ENCODE assay signal across 17 mouse cellular contexts in genomic region chr13:98093483-98093882, GRCm38 (mm10).
DNase-seq lines count a peak whose midpoint lies in the region; ATAC-seq and TF ChIP-seq lines count a peak whose summit lies in the region.
"Had no signal": no experiment of that assay in that cellular context is flagged by ENCODE, and none has a peak within 500 bp of the region (broad histone marks: within the 10 kb centered on the region; RNA-seq: fewer than 3 reads in every experiment).

No protein-coding gene starts in this region.

- H3K27me3 ChIP-seq in heart, embryonic 16.5 days (ENCODE audit: control insufficient read depth, insufficient read depth, low read length): no peaks in the 10 kb centered on the region
- no peaks in the 10 kb centered on the region for H3K27me3 ChIP-seq in liver, embryonic 11.5 days (replicated peaks; ENCODE audit: control insufficient read depth, insufficient read depth, low read length)
- H3K27me3 ChIP-seq in liver, embryonic 14.5 days (ENCODE audit: control insufficient read depth, insufficient read depth, low read length): no peaks in the 10 kb centered on the region
- H3K27me3 ChIP-seq: embryonic facial prominence, embryonic 15.5 days; heart, embryonic 15.5 days; midbrain, embryonic 15.5 days had no signal

- no peak for ATAC-seq in heart, embryonic 16.5 days (replicated peaks; ENCODE audit: extremely low read depth, insufficient read depth, low FRiP score)
- ATAC-seq in liver, embryonic 11.5 days (replicated peaks; ENCODE audit: low FRiP score): 0 out of 2 replicates have a peak, but pooled peaks have one; percentile 18
- ATAC-seq in liver, embryonic 14.5 days (ENCODE audit: insufficient read depth): no peak; the same call in 1 of the 2 replicates
- ATAC-seq: midbrain, embryonic 15.5 days had no signal

- H3K4me2 ChIP-seq in heart, embryonic 16.5 days (ENCODE audit: low read depth, low read length): no peak overlapping the region
- no peak overlapping the region for H3K4me2 ChIP-seq in liver, embryonic 11.5 days
- H3K4me2 ChIP-seq in liver, embryonic 14.5 days (ENCODE audit: low read depth): no peak overlapping the region
- H3K4me2 ChIP-seq: embryonic facial prominence, embryonic 15.5 days; heart, embryonic 15.5 days; midbrain, embryonic 15.5 days had no signal

- TF ChIP-seq EP300 in liver, embryonic 14.5 days (IDR thresholded peaks at IDR 0.05; ENCODE audit: low read depth): no peak; the same call in 1 of the 2 replicates

- H3K9me3 ChIP-seq in heart, embryonic 16.5 days (replicated peaks; ENCODE audit: control insufficient read depth, low read length): no peaks in the 10 kb centered on the region
- no peaks in the 10 kb centered on the region for H3K9me3 ChIP-seq in liver, embryonic 11.5 days (ENCODE audit: control insufficient read depth, low read length)
- H3K9me3 ChIP-seq in liver, embryonic 14.5 days (ENCODE audit: control insufficient read depth, low read length): no peaks in the 10 kb centered on the region
- H3K9me3 ChIP-seq: embryonic facial prominence, embryonic 15.5 days; heart, embryonic 15.5 days; midbrain, embryonic 15.5 days had no signal

- no peaks in the 10 kb centered on the region for H3K36me3 ChIP-seq in heart, embryonic 16.5 days (ENCODE audit: control insufficient read depth, insufficient read depth)
- H3K36me3 ChIP-seq in liver, embryonic 11.5 days (ENCODE audit: control insufficient read depth, insufficient read depth, low read length): no peaks in the 10 kb centered on the region
- H3K36me3 ChIP-seq in liver, embryonic 14.5 days (replicated peaks; ENCODE audit: control insufficient read depth, insufficient read depth, low read depth): no peaks in the 10 kb centered on the region
- H3K36me3 ChIP-seq: embryonic facial prominence, embryonic 15.5 days; heart, embryonic 15.5 days; midbrain, embryonic 15.5 days had no signal

- no peak for DNase-seq in heart, postnatal 25 days (ENCODE audit: low spot score)
- no peak for DNase-seq in liver, embryonic 11.5 days (ENCODE audit: low spot score)
- DNase-seq in liver: no peak
- DNase-seq in liver, embryonic 14.5 days (ENCODE audit: low read depth in 3 of 3, low spot score in 3 of 3): peak in 2 of 3 experiments; percentile 34 to 49
- no peak for DNase-seq in lung, adult 2 months
- DNase-seq in gastrocnemius, adult 8-10 months (ENCODE audit: low spot score in 2 of 2): no peak
- no peak for DNase-seq in urinary bladder, postnatal 4 days (ENCODE audit: low spot score in 2 of 2)
- DNase-seq: cerebellum, adult 8-10 months; gastrocnemius, postnatal 10 days; heart, adult 2 months; left cerebral cortex, postnatal 4 days; right cerebral cortex, postnatal 14 days; thymus, postnatal 25 days had no signal

- H3K4me3 ChIP-seq in heart, embryonic 16.5 days (ENCODE audit: low read length): no peak overlapping the region
- H3K4me3 ChIP-seq in liver, embryonic 11.5 days (ENCODE audit: low read depth, low read length): no peak overlapping the region
- no peak overlapping the region for H3K4me3 ChIP-seq in liver, embryonic 14.5 days (ENCODE audit: insufficient read depth in 1 of 2, low read depth in 2 of 2, low read length in 2 of 2)
- no peak overlapping the region for H3K4me3 ChIP-seq in lung, adult 2 months (replicated peaks; ENCODE audit: extremely low read depth, low read depth, low read length)
- H3K4me3 ChIP-seq: embryonic facial prominence, embryonic 15.5 days; heart, adult 2 months; heart, embryonic 15.5 days; midbrain, embryonic 15.5 days had no signal

- TF ChIP-seq POLR2A in lung, adult 2 months (IDR thresholded peaks at IDR 0.05; ENCODE audit: borderline replicate concordance, extremely low read depth, low read depth, low read length): no peak

- intact Hi-C loops in heart, postnatal 25 days (cut with DNase I): no loop called here

- TF ChIP-seq CTCF in liver, embryonic 14.5 days (IDR thresholded peaks at IDR 0.05; ENCODE audit: low read depth): no peak
- no peak for TF ChIP-seq CTCF in lung, adult 2 months (IDR thresholded peaks at IDR 0.05; ENCODE audit: insufficient read depth, low read length)

- no peak overlapping the region for H3K9ac ChIP-seq in heart, embryonic 16.5 days (ENCODE audit: low read length)
- H3K9ac ChIP-seq in liver, embryonic 11.5 days (ENCODE audit: low read depth, low read length): no peak overlapping the region
- H3K9ac ChIP-seq in liver, embryonic 14.5 days (replicated peaks): no peak overlapping the region
- H3K9ac ChIP-seq: embryonic facial prominence, embryonic 15.5 days; heart, embryonic 15.5 days; midbrain, embryonic 15.5 days had no signal

- WGBS in heart, embryonic 16.5 days: 72% methylated on average over 9 of the region's 9 CpGs
- WGBS in liver, embryonic 11.5 days: 74% methylated on average over 9 of the region's 9 CpGs
- 34% methylated on average over 9 of the region's 9 CpGs for WGBS in liver, embryonic 14.5 days (ENCODE audit: insufficient replicate concordance)
- WGBS in lung, adult 2 months: 80% methylated on average over 9 of the region's 9 CpGs

- H3K4me1 ChIP-seq in heart, embryonic 16.5 days (ENCODE audit: control insufficient read depth, insufficient read depth, low read length): no peaks in the 10 kb centered on the region; the same call in 1 of the 2 replicates
- no peaks in the 10 kb centered on the region for H3K4me1 ChIP-seq in liver, embryonic 11.5 days (replicated peaks; ENCODE audit: control insufficient read depth, insufficient read depth, low read length)
- peaks cover 0 to 4% of the 10 kb centered on the region in 2 experiments; a peak in 2 of 4 replicates for H3K4me1 ChIP-seq in liver, embryonic 14.5 days (replicated peaks; ENCODE audit: control insufficient read depth in 2 of 2, insufficient read depth in 2 of 2, low read length in 1 of 2)
- H3K4me1 ChIP-seq in lung, adult 2 months (ENCODE audit: control insufficient read depth, insufficient read depth, low read length): no peaks in the 10 kb centered on the region; the same call in 1 of the 2 replicates
- H3K4me1 ChIP-seq: heart, embryonic 15.5 days had no signal

- peak overlapping the region; percentile 7; the same call in 1 of the 2 replicates for H3K27ac ChIP-seq in heart, embryonic 16.5 days (ENCODE audit: low read length)
- no peak overlapping the region for H3K27ac ChIP-seq in liver, embryonic 11.5 days (ENCODE audit: low read depth, low read length)
- H3K27ac ChIP-seq in liver, embryonic 14.5 days: no peak overlapping the region
- H3K27ac ChIP-seq: embryonic facial prominence, embryonic 15.5 days; heart, adult 2 months; heart, embryonic 15.5 days; midbrain, embryonic 15.5 days had no signal

Comparison
In these comparisons a context has a peak if more than half of its experiments do, and no peak if none do; other contexts are left out.
1. DNase-seq: peak in liver, embryonic 14.5 days (2 of 3); none in heart, postnatal 25 days (single experiment), liver, embryonic 11.5 days (single experiment), liver (single experiment), lung, adult 2 months (single experiment), gastrocnemius, adult 8-10 months (0 of 2) and urinary bladder, postnatal 4 days (0 of 2).